Mouse (Mus musculus) G1E (cell line): Measurements from ENCODE around the gene Nudt17. TPM values are rescaled to one million over a fixed set of nuclear protein-coding genes. Genes with fewer than 3 reads are reported as not detected.
"Not testable (repeated sequence)": the region's sequence is repeated elsewhere in the genome, so short reads cannot be mapped to it uniquely, and the experiment has no call there.

Experiments used
- ATAC-seq: 2 replicates; pipeline ENCODE4 v1.8.0; 2016; ENCODE audit warnings: mild to moderate bottlenecking; ENCODE audit not compliant: insufficient number of reproducible peaks, poor library complexity, low FRiP score, severe bottlenecking; ENCODE audit errors: extremely low read depth
- DNase-seq: peaks from one replicate; pipeline ENCODE4 v3.0.0; 2012; ENCODE audit warnings: low spot score
- H3K27me3 ChIP-seq: 2 replicates; pipeline ENCODE4 v1.6.1; 2012; ENCODE audit warnings: mild to moderate bottlenecking, low read length, inconsistent platforms; ENCODE audit not compliant: insufficient read depth
- H3K36me3 ChIP-seq: replicated peaks from 2 replicates; pipeline ENCODE3; 2012; ENCODE audit warnings: mild to moderate bottlenecking, inconsistent platforms
- H3K4me1 ChIP-seq: 2 replicates; pipeline ENCODE4 v1.6.1; 2012; ENCODE audit warnings: low read depth, low read length, inconsistent platforms, mixed read lengths; ENCODE audit not compliant: insufficient read depth
- H3K4me3 ChIP-seq: 2 replicates; pipeline ENCODE4 v1.5.1; 2012; ENCODE audit warnings: low read depth, mild to moderate bottlenecking, inconsistent platforms, low read length, moderate library complexity, mixed read lengths
- H3K9me3 ChIP-seq: replicated peaks from 2 replicates; pipeline ENCODE4 v1.6.1; 2012; ENCODE audit warnings: inconsistent platforms
- CTCF ChIP-seq: IDR thresholded peaks from 2 replicates; pipeline ENCODE4 v1.5.1; 2012; ENCODE audit warnings: low read depth, low read length, inconsistent platforms, mixed read lengths
- GATA1 ChIP-seq: IDR thresholded peaks from 2 replicates; pipeline ENCODE4 v1.6.1; 2012; ENCODE audit warnings: borderline replicate concordance, low read length, inconsistent platforms, mixed read lengths
- GATA2 ChIP-seq: IDR thresholded peaks from 2 replicates; pipeline ENCODE4 v1.6.1; 2012; ENCODE audit warnings: low read depth, low read length, inconsistent platforms, borderline replicate concordance
- POLR2AphosphoS5 ChIP-seq: IDR thresholded peaks from 2 replicates; pipeline ENCODE4 v1.6.1; 2012; ENCODE audit warnings: low read depth, low read length, inconsistent platforms; ENCODE audit not compliant: insufficient replicate concordance
- TAL1 ChIP-seq: conservative IDR thresholded peaks from 2 replicates; pipeline ENCODE4 v1.6.1; 2012; ENCODE audit warnings: low read depth, low read length, inconsistent platforms, mixed read lengths
- polyA plus RNA-seq: library from polyadenylated mRNA; stranded (reverse); fragments of >175 nt; gene quantifications from 2 replicates; pipeline ENCODE4 v1.2.3, GENCODE M21; 2012
- total RNA-seq, 2 experiments: library from RNA; stranded (forward) in 1 of 2; stranded (reverse) in 1 of 2; fragments of 200-1000 nt in 1 of 2; fragments of >200 nt in 1 of 2; fragmentation: Nextera tagmentation in 1 of 2; gene quantifications; 2 replicates each; pipeline ENCODE4 v1.2.3; 2014 to 2017

Nudt17 gene
- total RNA-seq (2014; fragmentation: Nextera tagmentation), result 0.68 TPM in 1 of 2 replicates, not detected in the other
- 0.22 and 0.70 TPM in 2 replicates for total RNA-seq (2017)
- polyA plus RNA-seq, result 0.66 and 0.83 TPM in 2 replicates

DNA sequence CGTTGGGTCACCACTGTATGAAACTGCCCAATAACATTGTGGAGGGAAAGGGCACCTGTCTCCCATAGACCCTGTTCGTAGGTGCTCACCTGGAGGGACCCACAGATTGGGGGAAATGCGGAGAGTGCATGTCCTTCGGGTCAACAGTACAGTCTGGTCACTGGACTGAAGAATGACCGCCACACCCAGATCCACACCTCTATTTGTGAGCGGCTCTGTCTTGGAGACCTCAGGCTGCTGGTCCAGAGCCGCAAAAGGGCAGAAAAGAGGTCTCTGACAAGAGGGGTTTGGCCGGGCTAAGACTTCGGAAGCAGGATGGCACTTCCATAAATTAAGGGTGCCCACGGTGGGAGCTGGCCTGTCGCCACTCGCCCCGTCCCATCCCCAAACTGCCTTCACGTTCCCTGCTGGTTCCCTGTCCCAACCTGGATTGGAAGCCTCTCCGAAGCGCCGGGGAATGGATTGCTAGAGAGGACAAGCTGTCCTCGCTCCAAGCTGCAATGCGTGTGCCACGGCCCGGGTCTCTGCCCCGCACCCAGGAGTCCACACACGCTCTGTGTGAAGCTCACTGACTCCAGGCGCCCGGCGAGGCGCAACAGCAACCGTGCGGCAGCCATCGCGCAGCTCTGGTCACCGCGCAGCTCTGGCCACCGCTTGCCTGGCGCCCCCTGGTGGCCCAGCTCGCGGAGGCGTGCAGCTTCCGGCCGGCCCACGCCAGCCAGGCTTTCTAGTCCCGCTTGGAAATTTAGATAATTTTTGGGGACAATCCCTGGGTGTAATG lies at the start of gene Nudt17:
Nudt17 (minus strand) TSS at position 660 of the 781 bp plus-strand sequence.
- TF ChIP-seq POLR2AphosphoS5 (no peak), GATA2 (no peak), CTCF (peak; percentile 65; the same call in 1 of the 2 replicates), GATA1 (no peak)
- H3K9me3 ChIP-seq, result no peaks in the 10 kb centered on the region
- DNase-seq (peak; percentile 44), ATAC-seq (0 out of 2 replicates have a peak, but pooled peaks have one; percentile 22)
- H3K4me1 ChIP-seq, result peaks cover 7% of the 10 kb centered on the region
- H3K36me3 ChIP-seq, result peaks cover 63% of the 10 kb centered on the region
- peak within 1 kb of the TSS; percentile 70 for H3K4me3 ChIP-seq
- H3K27me3 ChIP-seq, result peaks cover 15% of the 10 kb centered on the region; the same call in 1 of the 2 replicates

DNA sequence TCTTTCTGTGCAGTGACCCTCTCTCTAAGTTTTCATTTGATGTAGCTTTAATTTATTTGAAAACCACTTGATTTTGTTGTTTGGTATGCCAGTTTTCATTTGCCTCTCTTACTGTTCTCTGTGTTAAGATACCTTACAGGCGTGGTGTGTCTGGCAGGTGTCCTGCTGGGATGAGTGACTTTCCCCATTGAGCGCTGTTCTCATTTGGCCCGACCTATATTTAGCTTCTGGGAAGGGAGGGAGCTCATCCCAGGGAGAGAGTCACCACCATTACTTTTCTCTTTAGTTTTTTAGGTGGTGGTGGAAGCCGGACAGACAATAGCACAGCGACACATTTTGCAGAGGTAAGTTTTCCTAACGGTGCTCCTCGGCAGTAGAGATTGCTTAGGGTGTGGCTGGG lies 49.3 kb upstream of the Nudt17 start:
- ATAC-seq, result no peak
- DNase-seq, result no peak
- TF ChIP-seq GATA2 (no peak), POLR2AphosphoS5 (no peak), GATA1 (no peak), CTCF (no peak), TAL1 (no peak)

GRCm38 (mm10) chr3:96755935-96756334 lies 47.6 kb upstream of the Nudt17 start:
- peaks cover 33% of the 10 kb centered on the region for H3K36me3 ChIP-seq
- TF ChIP-seq GATA1, result no peak
- no peak for TF ChIP-seq POLR2AphosphoS5
- no peak for TF ChIP-seq TAL1
- no peak for TF ChIP-seq GATA2
- no peak for TF ChIP-seq CTCF

More for the DNA sequence above, 49.3 kb upstream of the Nudt17 start:
- H3K27me3 ChIP-seq, result no peaks in the 10 kb centered on the region
- H3K4me1 ChIP-seq, result peaks cover 4% of the 10 kb centered on the region
- no peak overlapping the region for H3K4me3 ChIP-seq
- peaks cover 5% of the 10 kb centered on the region; the same call in 1 of the 2 replicates for H3K9me3 ChIP-seq
- H3K36me3 ChIP-seq, result peaks cover 43% of the 10 kb centered on the region

GRCm38 (mm10) chr3:96746829-96747228 lies 38.5 kb upstream of the Nudt17 start:
- ATAC-seq (no peak; the same call in 1 of the 2 replicates), DNase-seq (no peak)
- H3K27me3 ChIP-seq, result no peaks in the 10 kb centered on the region
- peaks cover 3% of the 10 kb centered on the region; the same call in 1 of the 2 replicates for H3K4me1 ChIP-seq
- TF ChIP-seq GATA2, result no peak
- no peak for TF ChIP-seq GATA1
- TF ChIP-seq CTCF, result no peak
- TF ChIP-seq POLR2AphosphoS5, result no peak
- TF ChIP-seq TAL1, result no peak
- no peaks in the 10 kb centered on the region for H3K9me3 ChIP-seq
- H3K36me3 ChIP-seq, result peaks cover 24% of the 10 kb centered on the region
- no peak overlapping the region for H3K4me3 ChIP-seq

More at GRCm38 (mm10) chr3:96755935-96756334, 47.6 kb upstream of the Nudt17 start:
- ATAC-seq (no peak), DNase-seq (no peak)
- Histone ChIP-seq H3K9me3 (no peaks in the 10 kb centered on the region; the same call in 1 of the 2 replicates), H3K4me1 (peaks cover 4% of the 10 kb centered on the region), H3K4me3 (no peak overlapping the region), H3K27me3 (no peaks in the 10 kb centered on the region)

GRCm38 (mm10) chr3:96744348-96744747 lies 36.0 kb upstream of the Nudt17 start:
- peaks cover 31% of the 10 kb centered on the region for H3K36me3 ChIP-seq
- DNase-seq, result no peak
- peaks cover 6% of the 10 kb centered on the region; the same call in 1 of the 2 replicates for H3K4me1 ChIP-seq
- TF ChIP-seq POLR2AphosphoS5, result no peak
- no peak for TF ChIP-seq GATA1
- TF ChIP-seq TAL1, result no peak
- TF ChIP-seq GATA2, result no peak
- no peak for TF ChIP-seq CTCF
- no peak for ATAC-seq
- H3K9me3 ChIP-seq, result no peaks in the 10 kb centered on the region
- no peak overlapping the region for H3K4me3 ChIP-seq
- H3K27me3 ChIP-seq, result no peaks in the 10 kb centered on the region

DNA sequence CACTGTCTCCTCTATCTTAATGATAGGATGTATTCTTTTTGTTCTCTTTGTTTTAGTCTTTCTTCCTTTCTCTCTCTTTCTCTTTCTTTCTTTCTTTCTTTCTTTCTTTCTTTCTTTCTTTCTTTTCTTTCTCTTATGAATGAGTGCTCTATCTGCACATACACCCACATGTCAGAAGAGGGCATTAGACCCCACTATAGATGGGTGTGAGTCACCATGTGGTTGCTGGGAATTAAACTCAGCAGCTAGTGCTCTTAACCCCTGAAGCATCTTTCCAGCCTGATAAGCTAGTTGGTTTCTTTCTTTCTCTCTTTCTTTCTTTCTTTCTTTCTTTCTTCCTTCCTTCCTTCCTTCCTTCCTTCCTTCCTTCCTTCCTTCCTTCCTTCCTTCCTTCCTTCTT lies 31.9 kb upstream of the Nudt17 start:
- ATAC-seq, result not testable (repeated sequence)

GRCm38 (mm10) chr3:96737995-96738394 lies 29.6 kb upstream of the Nudt17 start:
- Histone ChIP-seq H3K36me3 (peaks cover 29% of the 10 kb centered on the region), H3K9me3 (no peaks in the 10 kb centered on the region), H3K4me3 (no peak overlapping the region), H3K27me3 (no peaks in the 10 kb centered on the region), H3K4me1 (peaks cover 15% of the 10 kb centered on the region)
- ATAC-seq, result no peak
- DNase-seq, result no peak
- TF ChIP-seq TAL1 (no peak), POLR2AphosphoS5 (no peak), GATA1 (no peak)

More for the DNA sequence above, 31.9 kb upstream of the Nudt17 start:
- peaks cover 38% of the 10 kb centered on the region for H3K36me3 ChIP-seq
- H3K27me3 ChIP-seq, DNase-seq, H3K4me3 ChIP-seq, H3K4me1 ChIP-seq, H3K9me3 ChIP-seq: not testable (repeated sequence)
